Mouse (Mus musculus) thymus, adult 2 months (tissue): ENCODE data around the gene Rrp15.

Experiments
- CTCF ChIP-seq: fragments of 200-500 bp; IDR thresholded peaks from 2 replicates; pipeline ENCODE4 v1.5.1; 2012; ENCODE audit warnings: mild to moderate bottlenecking, control low read depth, low read length, moderate library complexity, borderline replicate concordance; ENCODE audit not compliant: control insufficient read depth, poor library complexity, insufficient read depth; ENCODE audit errors: extremely low read depth
- POLR2A ChIP-seq: fragments of 200-500 bp; IDR thresholded peaks from 2 replicates; pipeline ENCODE4 v1.6.1; 2012; ENCODE audit warnings: mild to moderate bottlenecking, low read length, control low read depth, moderate library complexity; ENCODE audit not compliant: control insufficient read depth, poor library complexity, insufficient read depth; ENCODE audit errors: extremely low read depth

DNA sequence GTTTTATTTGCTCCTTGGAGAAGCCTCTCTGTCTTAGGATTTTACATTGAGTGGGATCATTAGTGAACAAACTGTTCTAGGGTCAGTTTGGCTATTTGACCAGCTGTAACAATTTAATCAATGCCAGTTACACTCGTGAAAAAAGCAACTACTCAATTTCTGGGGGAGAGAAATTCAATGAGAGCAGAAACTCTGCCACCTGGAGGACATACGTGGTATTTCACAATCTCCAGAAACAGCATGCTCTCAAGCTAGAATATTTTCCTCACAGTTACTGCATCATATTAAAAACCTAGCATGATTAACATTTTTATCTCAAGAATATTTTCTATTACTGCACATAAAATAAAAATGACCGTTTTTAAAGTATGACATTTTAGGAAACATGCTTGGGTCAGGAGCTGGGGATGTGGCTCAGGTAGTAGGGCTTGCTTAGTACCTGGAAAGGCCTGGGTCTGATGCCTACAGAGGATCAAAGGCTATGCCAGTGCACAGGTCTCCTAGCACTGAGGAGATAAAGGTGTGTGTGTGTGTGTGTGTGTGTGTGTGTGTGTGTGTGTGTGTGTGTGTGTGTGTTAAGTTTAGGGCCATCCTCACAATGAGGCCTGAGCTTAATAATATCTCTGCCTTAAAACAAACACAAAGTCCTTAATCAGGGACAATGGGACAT lies 36.2 kb downstream of the Rrp15 start:
- no peak for TF ChIP-seq CTCF
- no peak for TF ChIP-seq POLR2A
